Mouse (Mus musculus): ENCODE results near the gene Specc1. TPM values are rescaled to one million over a fixed set of nuclear protein-coding genes. Genes with fewer than 3 reads are reported as not detected.

The Specc1 gene
- polyA plus RNA-seq, 1 experiment, result 28.9 TPM

GRCm38 (mm10) chr11:61981285-61981684, 24.7 kb downstream of the Specc1 start:
- Histone ChIP-seq H3K4me3 (ENCODE audit: extremely low read depth, insufficient read depth, insufficient read length) (no peak overlapping the region), H3K36me3 (ENCODE audit: control insufficient read depth, insufficient read depth, low read length) (no peaks in the 10 kb centered on the region), H3K27me3 (ENCODE audit: control insufficient read depth, insufficient read depth, low read length) (no peaks in the 10 kb centered on the region), H3K27ac (ENCODE audit: insufficient read depth, low read length) (no peak overlapping the region), H3K4me1 (ENCODE audit: control insufficient read depth, insufficient read depth, insufficient read length) (no peaks in the 10 kb centered on the region; the same call in 1 of the 2 replicates)
- no peak for TF ChIP-seq CTCF (IDR thresholded peaks at IDR 0.05; ENCODE audit: extremely low read depth, insufficient read depth, insufficient read length, insufficient replicate concordance)
- TF ChIP-seq POLR2A (IDR thresholded peaks at IDR 0.05; ENCODE audit: low read depth, low read length), result no peak
- no peak for DNase-seq (ENCODE audit: low read depth in 1 of 2, low spot score in 2 of 2)
- WGBS, result 87% methylated on average over 2 of the region's 2 CpGs

DNA sequence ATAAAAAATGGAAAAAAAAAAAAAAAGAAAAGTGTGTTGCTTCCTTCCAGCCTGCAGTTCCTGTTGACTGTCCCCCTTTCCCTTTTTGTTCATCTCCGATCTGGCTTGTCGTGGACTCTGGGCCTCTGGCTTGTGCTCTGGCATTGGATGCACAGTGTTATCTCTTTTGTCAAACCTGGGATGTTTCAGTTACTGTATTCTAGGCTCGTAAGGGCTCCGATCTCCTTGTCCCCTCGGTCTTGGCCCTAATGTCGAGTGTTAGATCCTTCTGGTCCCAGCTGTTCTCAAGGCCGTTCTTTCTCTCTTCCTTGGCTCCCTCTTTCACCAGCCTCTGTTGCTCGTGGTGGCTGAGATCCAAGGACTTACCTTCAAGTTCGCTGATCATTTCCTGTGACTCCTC, 26.3 kb downstream of the Specc1 start:
- no peak for DNase-seq (ENCODE audit: low read depth in 1 of 2, low spot score in 2 of 2)
- no peaks in the 10 kb centered on the region for H3K36me3 ChIP-seq (ENCODE audit: control insufficient read depth, insufficient read depth, low read length)
- H3K27me3 ChIP-seq (ENCODE audit: control insufficient read depth, insufficient read depth, low read length), result no peaks in the 10 kb centered on the region
- TF ChIP-seq CTCF (IDR thresholded peaks at IDR 0.05; ENCODE audit: extremely low read depth, insufficient read depth, insufficient read length, insufficient replicate concordance) (no peak), POLR2A (IDR thresholded peaks at IDR 0.05; ENCODE audit: low read depth, low read length) (no peak)
- WGBS, result 57% methylated on average over 9 of the region's 9 CpGs
- no peaks in the 10 kb centered on the region; the same call in 1 of the 2 replicates for H3K4me1 ChIP-seq (ENCODE audit: control insufficient read depth, insufficient read depth, insufficient read length)
- H3K4me3 ChIP-seq (ENCODE audit: extremely low read depth, insufficient read depth, insufficient read length), result no peak overlapping the region
- no peak overlapping the region for H3K27ac ChIP-seq (ENCODE audit: insufficient read depth, low read length)

GRCm38 (mm10) chr11:61986939-61987338, 30.4 kb downstream of the Specc1 start:
- WGBS, result 83% methylated on average over 4 of the region's 4 CpGs
- H3K36me3 ChIP-seq (ENCODE audit: control insufficient read depth, insufficient read depth, low read length), result no peaks in the 10 kb centered on the region
- H3K27me3 ChIP-seq (ENCODE audit: control insufficient read depth, insufficient read depth, low read length), result no peaks in the 10 kb centered on the region
- TF ChIP-seq POLR2A (IDR thresholded peaks at IDR 0.05; ENCODE audit: low read depth, low read length), result no peak
- no peak for TF ChIP-seq CTCF (IDR thresholded peaks at IDR 0.05; ENCODE audit: extremely low read depth, insufficient read depth, insufficient read length, insufficient replicate concordance)
- DNase-seq (ENCODE audit: low read depth in 1 of 2, low spot score in 2 of 2), result no peak
- H3K4me1 ChIP-seq (ENCODE audit: control insufficient read depth, insufficient read depth, insufficient read length), result no peaks in the 10 kb centered on the region; the same call in 1 of the 2 replicates
- no peak overlapping the region for H3K27ac ChIP-seq (ENCODE audit: insufficient read depth, low read length)
- H3K4me3 ChIP-seq (ENCODE audit: extremely low read depth, insufficient read depth, insufficient read length), result no peak overlapping the region

- no peaks in the 10 kb centered on the region for H3K27me3 ChIP-seq (ENCODE audit: control insufficient read depth, insufficient read depth, low read length)
- no peak overlapping the region for H3K4me3 ChIP-seq (ENCODE audit: extremely low read depth, insufficient read depth, insufficient read length)
- DNase-seq (ENCODE audit: low read depth in 1 of 2, low spot score in 2 of 2), result no peak
- H3K36me3 ChIP-seq (ENCODE audit: control insufficient read depth, insufficient read depth, low read length), result no peaks in the 10 kb centered on the region
- no peaks in the 10 kb centered on the region for H3K4me1 ChIP-seq (ENCODE audit: control insufficient read depth, insufficient read depth, insufficient read length)
- H3K27ac ChIP-seq (ENCODE audit: insufficient read depth, low read length), result no peak overlapping the region
- TF ChIP-seq CTCF (IDR thresholded peaks at IDR 0.05; ENCODE audit: extremely low read depth, insufficient read depth, insufficient read length, insufficient replicate concordance) (no peak), POLR2A (IDR thresholded peaks at IDR 0.05; ENCODE audit: low read depth, low read length) (no peak)
- WGBS, result 85% methylated on average over 9 of the region's 9 CpGs
These were observed 33.1 kb downstream of the Specc1 start for GRCm38 (mm10) chr11:61989647-61990046.

DNA sequence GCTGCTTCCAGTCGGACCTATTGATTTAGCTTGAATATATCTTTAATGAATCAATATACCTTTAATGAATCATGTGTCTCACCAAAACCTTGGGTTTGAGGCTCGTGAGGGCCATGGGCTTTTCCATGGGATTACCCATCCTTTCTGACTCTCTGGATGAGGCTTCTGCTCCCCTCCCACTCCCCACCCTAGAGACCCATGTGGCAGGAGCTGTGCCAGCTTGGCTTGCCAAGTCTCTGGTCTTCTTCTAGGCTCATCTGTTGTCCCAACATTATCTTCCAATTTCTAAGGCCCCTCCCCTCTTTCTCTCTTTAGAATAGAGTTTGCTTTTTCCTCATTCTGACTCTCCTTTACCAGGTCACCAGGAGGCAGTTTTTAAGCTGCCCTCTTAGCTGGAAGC, 35.0 kb downstream of the Specc1 start:
- Histone ChIP-seq H3K36me3 (ENCODE audit: control insufficient read depth, insufficient read depth, low read length) (no peaks in the 10 kb centered on the region), H3K4me3 (ENCODE audit: extremely low read depth, insufficient read depth, insufficient read length) (no peak overlapping the region), H3K27ac (ENCODE audit: insufficient read depth, low read length) (no peak overlapping the region), H3K4me1 (ENCODE audit: control insufficient read depth, insufficient read depth, insufficient read length) (no peaks in the 10 kb centered on the region), H3K27me3 (ENCODE audit: control insufficient read depth, insufficient read depth, low read length) (no peaks in the 10 kb centered on the region)
- TF ChIP-seq CTCF (IDR thresholded peaks at IDR 0.05; ENCODE audit: extremely low read depth, insufficient read depth, insufficient read length, insufficient replicate concordance), result no peak
- TF ChIP-seq POLR2A (IDR thresholded peaks at IDR 0.05; ENCODE audit: low read depth, low read length), result no peak
- 92% methylated on average over 2 of the region's 2 CpGs for WGBS
- no peak for DNase-seq (ENCODE audit: low read depth in 1 of 2, low spot score in 2 of 2)

DNA sequence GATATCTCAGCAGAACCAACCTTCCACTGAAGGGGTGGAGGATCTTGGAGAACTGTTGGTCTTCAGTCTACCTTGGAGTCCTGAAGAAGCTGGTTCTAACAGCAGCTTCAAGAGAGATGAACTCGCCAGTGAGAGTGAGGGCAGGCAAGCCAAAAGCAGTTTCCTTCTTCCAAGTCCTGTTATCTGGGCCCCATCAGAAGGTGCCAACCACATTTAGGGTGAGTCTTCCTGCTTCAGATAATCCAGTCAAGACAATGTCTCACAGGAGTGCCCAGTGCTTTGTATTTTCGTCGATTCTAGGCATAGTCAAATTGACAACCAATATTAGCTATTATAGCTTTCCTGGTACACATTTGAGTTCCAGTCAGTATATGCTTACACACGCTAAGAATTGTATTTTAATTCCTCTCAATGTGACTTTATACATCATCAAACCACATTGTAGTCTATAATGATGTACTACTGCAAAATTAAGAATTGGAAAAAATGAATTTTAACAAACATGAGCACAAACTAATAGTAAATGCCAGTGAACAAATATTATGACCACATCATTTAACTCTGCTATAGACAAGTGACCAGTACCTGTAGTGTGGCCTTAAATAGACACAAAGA, 36.2 kb downstream of the Specc1 start:
- Histone ChIP-seq H3K36me3 (ENCODE audit: control insufficient read depth, insufficient read depth, low read length) (no peaks in the 10 kb centered on the region), H3K27me3 (ENCODE audit: control insufficient read depth, insufficient read depth, low read length) (no peaks in the 10 kb centered on the region), H3K27ac (ENCODE audit: insufficient read depth, low read length) (no peak overlapping the region), H3K4me3 (ENCODE audit: extremely low read depth, insufficient read depth, insufficient read length) (no peak overlapping the region), H3K4me1 (ENCODE audit: control insufficient read depth, insufficient read depth, insufficient read length) (no peaks in the 10 kb centered on the region)
- TF ChIP-seq CTCF (IDR thresholded peaks at IDR 0.05; ENCODE audit: extremely low read depth, insufficient read depth, insufficient read length, insufficient replicate concordance) (no peak), POLR2A (IDR thresholded peaks at IDR 0.05; ENCODE audit: low read depth, low read length) (no peak)
- WGBS, result 79% methylated on average over 4 of the region's 4 CpGs
- no peak for DNase-seq (ENCODE audit: low read depth in 1 of 2, low spot score in 2 of 2)

DNA sequence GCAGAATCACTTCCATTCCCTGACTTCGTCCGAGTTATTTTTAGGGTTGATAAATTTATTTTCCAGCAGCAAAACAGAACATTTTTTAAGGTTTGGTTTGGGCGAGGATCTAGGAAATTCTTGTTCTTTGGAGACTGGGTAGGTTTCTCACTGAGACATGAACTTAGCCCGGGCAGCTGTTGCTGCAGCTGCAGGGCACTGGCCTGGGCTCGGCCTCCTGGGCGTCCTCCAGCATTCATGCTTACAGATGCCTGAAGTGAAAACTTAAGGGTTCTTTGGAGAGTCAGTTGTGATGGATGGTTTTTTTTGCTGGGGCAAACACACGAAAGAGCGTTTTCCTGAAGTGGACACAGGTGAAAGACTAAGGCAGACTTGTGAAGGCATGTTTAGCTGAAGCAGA, 42.9 kb downstream of the Specc1 start:
- no peak for TF ChIP-seq POLR2A (IDR thresholded peaks at IDR 0.05; ENCODE audit: low read depth, low read length)
- TF ChIP-seq CTCF (IDR thresholded peaks at IDR 0.05; ENCODE audit: extremely low read depth, insufficient read depth, insufficient read length, insufficient replicate concordance), result no peak
- no peak overlapping the region for H3K27ac ChIP-seq (ENCODE audit: insufficient read depth, low read length)
- 94% methylated on average over 8 of the region's 8 CpGs for WGBS
- H3K27me3 ChIP-seq (ENCODE audit: control insufficient read depth, insufficient read depth, low read length), result no peaks in the 10 kb centered on the region
- no peaks in the 10 kb centered on the region for H3K4me1 ChIP-seq (ENCODE audit: control insufficient read depth, insufficient read depth, insufficient read length)
- no peaks in the 10 kb centered on the region for H3K36me3 ChIP-seq (ENCODE audit: control insufficient read depth, insufficient read depth, low read length)
- H3K4me3 ChIP-seq (ENCODE audit: extremely low read depth, insufficient read depth, insufficient read length), result no peak overlapping the region
- DNase-seq (ENCODE audit: low read depth in 1 of 2, low spot score in 2 of 2), result no peak

Data from spleen, adult 2 months (tissue).